Mouse (Mus musculus) midbrain, embryonic 15.5 days (tissue): Measurements from ENCODE around the gene Slc8b1. TPM values are rescaled to one million over a fixed set of nuclear protein-coding genes. Genes with fewer than 3 reads are reported as not detected.

ENCODE experiments used
- ATAC-seq: fragments of 200-750 bp; cut with Nextera tagmentation; replicated peaks from 2 replicates; pipeline ENCODE4 v1.8.0; 2017; ENCODE audit warnings: moderate TSS enrichment
- H3K27ac ChIP-seq: fragments of 300-500 bp; sonication (generic); 2 replicates; pipeline ENCODE4 v1.5.1; 2015; ENCODE audit warnings: mild to moderate bottlenecking, inconsistent platforms
- H3K27me3 ChIP-seq: fragments of 300-500 bp; sonication (generic); replicated peaks from 2 replicates; pipeline ENCODE4 v1.6.1; 2015; ENCODE audit warnings: inconsistent platforms
- H3K36me3 ChIP-seq: fragments of 300-500 bp; sonication (generic); replicated peaks from 2 replicates; pipeline ENCODE4 v1.6.1; 2015; ENCODE audit warnings: inconsistent platforms
- H3K4me1 ChIP-seq: fragments of 300-500 bp; sonication (generic); 2 replicates; pipeline ENCODE4 v1.6.1; 2015; ENCODE audit warnings: inconsistent platforms
- H3K4me2 ChIP-seq: fragments of 300-500 bp; sonication (generic); 2 replicates; pipeline ENCODE4 v1.6.1; 2015; ENCODE audit warnings: inconsistent platforms, mild to moderate bottlenecking, moderate library complexity
- H3K4me3 ChIP-seq: fragments of 300-500 bp; sonication (generic); 2 replicates; pipeline ENCODE4 v1.5.1; 2015; ENCODE audit warnings: mild to moderate bottlenecking, inconsistent platforms
- H3K9ac ChIP-seq: fragments of 300-500 bp; sonication (generic); 2 replicates; pipeline ENCODE4 v1.6.1; 2015; ENCODE audit warnings: mild to moderate bottlenecking, inconsistent platforms
- H3K9me3 ChIP-seq: fragments of 300-500 bp; sonication (generic); 2 replicates; pipeline ENCODE4 v1.6.1; 2016; ENCODE audit warnings: inconsistent platforms
- WGBS: fragments of 180-500 bp; shearing (Covaris S2); methylation state at CpG from one replicate; pipeline ENCODE4 v1.1.7; 2015; ENCODE audit warnings: mixed read lengths; 5-methylcytosine and 5-hydroxymethylcytosine counted together
- polyA plus RNA-seq: library from polyadenylated mRNA; unstranded; fragments of >200 nt; fragmentation: Nextera tagmentation; extraction: Ambion mirVana; gene quantifications from 2 replicates; pipeline ENCODE4 v1.2.1, GENCODE M21; 2015

The Slc8b1 gene
- polyA plus RNA-seq, 1 experiment from 2014 or later = 2.5 TPM

DNA sequence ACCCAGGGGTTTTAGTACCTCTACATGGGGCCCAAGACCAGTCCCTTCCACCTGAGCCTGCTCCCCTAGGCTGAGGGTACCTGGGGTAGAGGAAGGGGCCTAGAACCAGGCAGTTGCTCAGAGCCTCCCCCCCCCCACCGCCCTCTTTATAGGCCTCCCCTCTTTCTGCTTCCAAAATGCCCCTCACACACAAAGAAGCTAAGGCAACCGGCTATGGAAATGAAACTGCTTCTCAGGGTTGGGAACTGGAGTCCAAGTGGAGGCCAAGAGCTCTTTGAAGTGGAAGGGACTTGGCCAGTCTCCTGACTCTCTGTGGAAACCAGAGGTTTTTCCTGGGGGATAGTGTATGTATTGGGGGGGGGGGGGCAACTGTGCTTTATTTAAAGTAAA lies 23.7 kb downstream of the Slc8b1 start:
- peak overlapping the region; percentile 48 for H3K27ac ChIP-seq
- no peak overlapping the region for H3K4me2 ChIP-seq
- H3K4me3 ChIP-seq = no peak overlapping the region
- H3K4me1 ChIP-seq = 0 out of 2 replicates have a peak, but pooled peaks cover 7% of the 10 kb centered on the region
- WGBS = 50% methylated on average over 2 of the region's 2 CpGs
- H3K9ac ChIP-seq = no peak overlapping the region
- ATAC-seq = 0 out of 2 replicates have a peak, but pooled peaks have one; percentile 22
- H3K9me3 ChIP-seq = no peaks in the 10 kb centered on the region
- H3K36me3 ChIP-seq = no peaks in the 10 kb centered on the region
- no peaks in the 10 kb centered on the region for H3K27me3 ChIP-seq

DNA sequence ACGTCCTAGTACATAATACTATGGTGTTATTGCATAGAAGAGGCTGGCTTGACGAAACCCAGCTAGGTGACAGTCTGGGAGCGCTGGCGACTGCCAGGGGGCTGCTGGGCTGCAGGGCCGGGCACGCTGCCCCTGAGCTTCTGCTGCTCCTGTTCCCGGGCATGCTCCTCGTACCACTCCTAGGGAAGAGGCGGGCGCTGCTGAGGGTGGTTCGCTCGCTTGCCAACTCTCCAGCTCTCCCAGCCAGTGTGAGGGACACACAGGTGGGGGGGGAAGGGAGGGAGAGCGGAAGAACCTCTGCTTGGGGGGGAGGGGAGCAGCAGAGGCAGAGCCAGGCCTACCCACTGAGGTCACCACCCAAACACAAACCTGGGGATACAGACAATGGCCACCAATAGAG lies 25.1 kb downstream of the Slc8b1 start:
- no peak for ATAC-seq

DNA sequence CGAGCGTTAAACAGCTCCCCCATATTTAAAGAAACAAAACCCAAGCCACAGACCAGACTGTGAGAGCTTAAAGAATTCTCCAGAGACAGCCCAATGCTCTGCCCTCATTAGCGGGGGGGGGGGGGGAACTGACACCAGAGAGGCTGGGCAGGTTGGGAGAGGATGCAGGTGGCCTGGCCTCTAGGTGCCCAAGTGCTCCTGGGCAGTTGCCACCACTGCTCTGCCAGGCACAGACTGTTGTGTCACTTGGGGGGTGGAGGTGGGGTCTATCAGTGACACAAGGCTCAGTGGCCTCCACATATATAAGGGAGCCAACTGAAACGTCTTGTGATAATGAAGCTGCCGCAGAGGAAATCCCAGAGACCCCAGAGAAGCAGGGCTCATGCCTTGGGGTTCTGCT lies 25.7 kb downstream of the Slc8b1 start:
- WGBS = 64% methylated on average over 5 of the region's 5 CpGs
- ATAC-seq = no peak

More for the DNA sequence above, 25.1 kb downstream of the Slc8b1 start:
- WGBS = 63% methylated on average over 13 of the region's 13 CpGs
- Histone ChIP-seq H3K27ac (no peak overlapping the region), H3K27me3 (no peaks in the 10 kb centered on the region), H3K4me1 (0 out of 2 replicates have a peak, but pooled peaks cover 7% of the 10 kb centered on the region), H3K36me3 (no peaks in the 10 kb centered on the region), H3K4me2 (no peak overlapping the region), H3K9me3 (no peaks in the 10 kb centered on the region), H3K9ac (no peak overlapping the region), H3K4me3 (no peak overlapping the region)

DNA sequence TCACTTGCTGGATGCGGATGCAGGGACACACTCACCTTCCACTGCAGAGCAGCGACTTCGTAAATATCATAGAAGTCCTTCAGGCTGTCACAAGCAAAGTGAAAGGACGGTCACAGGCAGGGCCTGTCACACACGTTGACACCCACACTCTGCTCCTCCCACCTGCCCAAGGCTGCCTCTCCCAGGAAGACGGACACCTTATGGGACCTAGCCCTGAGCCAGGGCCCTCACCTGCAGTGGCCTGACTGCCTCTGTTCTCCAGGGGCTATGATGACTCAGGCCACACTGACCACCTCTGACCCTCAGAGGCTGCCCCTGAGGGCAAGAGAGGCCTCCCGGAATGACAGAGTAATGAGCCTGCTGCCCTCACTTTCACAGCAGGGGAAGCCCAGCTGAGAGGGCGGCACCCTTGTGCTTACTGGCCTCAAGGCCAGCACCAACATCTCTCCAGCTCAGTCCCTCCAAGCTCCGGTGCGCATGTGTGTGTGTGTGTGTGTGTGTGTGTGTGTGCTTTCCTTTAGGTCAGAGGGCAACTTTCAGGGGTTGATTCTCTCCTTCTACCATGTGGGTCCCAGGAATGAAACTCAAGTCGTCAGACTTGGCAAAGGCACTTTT lies 37.4 kb downstream of the Slc8b1 start:
- H3K27me3 ChIP-seq = no peaks in the 10 kb centered on the region

More for the DNA sequence above, 25.7 kb downstream of the Slc8b1 start:
- H3K4me2 ChIP-seq = no peak overlapping the region
- H3K9me3 ChIP-seq = no peaks in the 10 kb centered on the region
- H3K4me1 ChIP-seq = 0 out of 2 replicates have a peak, but pooled peaks cover 7% of the 10 kb centered on the region
- no peak overlapping the region for H3K4me3 ChIP-seq
- H3K27ac ChIP-seq = no peak overlapping the region
- H3K36me3 ChIP-seq = no peaks in the 10 kb centered on the region
- no peaks in the 10 kb centered on the region for H3K27me3 ChIP-seq
- H3K9ac ChIP-seq = no peak overlapping the region

DNA sequence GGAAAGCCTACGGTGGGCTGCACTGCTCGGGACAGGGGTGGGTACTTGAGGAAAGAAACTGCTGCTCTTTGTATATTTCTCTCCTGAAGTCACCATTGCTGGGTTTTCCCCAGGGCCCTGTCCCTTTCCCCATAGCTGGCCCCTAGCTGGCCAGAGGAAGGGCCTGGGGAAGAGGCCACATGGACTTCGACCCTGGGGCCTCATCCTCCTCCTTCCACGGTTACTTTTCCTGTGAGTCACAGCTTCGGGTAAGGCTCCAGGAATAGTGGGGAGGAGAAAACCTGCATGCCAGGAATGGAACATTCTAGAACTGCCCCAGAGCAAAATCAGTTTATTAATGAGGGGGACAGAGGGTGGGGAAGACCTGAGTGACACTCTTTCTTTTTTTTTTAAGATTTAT lies 39.2 kb downstream of the Slc8b1 start:
- no peak for ATAC-seq
- WGBS = 88% methylated on average over 5 of the region's 5 CpGs
- Histone ChIP-seq H3K4me2 (no peak overlapping the region), H3K4me3 (no peak overlapping the region), H3K27me3 (no peaks in the 10 kb centered on the region), H3K36me3 (no peaks in the 10 kb centered on the region), H3K4me1 (no peaks in the 10 kb centered on the region), H3K9me3 (no peaks in the 10 kb centered on the region), H3K27ac (no peak overlapping the region), H3K9ac (no peak overlapping the region)

More for the DNA sequence above, 37.4 kb downstream of the Slc8b1 start:
- H3K4me2 ChIP-seq = no peak overlapping the region
- H3K4me1 ChIP-seq = no peaks in the 10 kb centered on the region
- H3K27ac ChIP-seq = no peak overlapping the region
- H3K4me3 ChIP-seq = no peak overlapping the region
- no peaks in the 10 kb centered on the region for H3K9me3 ChIP-seq
- no peak overlapping the region for H3K9ac ChIP-seq
- no peak for ATAC-seq
- WGBS = 71% methylated on average over 11 of the region's 11 CpGs
- no peaks in the 10 kb centered on the region for H3K36me3 ChIP-seq

DNA sequence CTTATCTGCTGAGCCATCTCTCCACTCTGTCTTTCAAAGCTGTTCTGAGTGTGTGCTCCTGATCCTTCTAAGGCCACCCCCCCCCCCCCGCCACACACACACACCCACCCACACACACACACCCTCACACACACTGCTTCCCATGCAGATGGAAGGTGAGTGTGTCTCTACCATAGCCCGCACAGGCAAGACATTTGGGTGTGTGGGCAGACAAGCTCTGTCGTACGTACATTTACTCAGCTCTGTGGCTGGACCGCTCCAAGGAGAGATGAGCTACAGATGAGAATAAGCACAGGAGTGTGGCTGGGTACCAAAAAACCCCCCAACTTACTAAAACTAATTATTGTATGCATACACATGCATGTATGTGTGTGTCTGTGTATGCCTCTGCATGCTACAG lies 39.7 kb downstream of the Slc8b1 start:
- Histone ChIP-seq H3K9ac (no peak overlapping the region), H3K4me1 (no peaks in the 10 kb centered on the region), H3K36me3 (no peaks in the 10 kb centered on the region), H3K27ac (no peak overlapping the region), H3K4me2 (no peak overlapping the region), H3K9me3 (no peaks in the 10 kb centered on the region), H3K27me3 (no peaks in the 10 kb centered on the region), H3K4me3 (no peak overlapping the region)
- no peak for ATAC-seq
- WGBS = 98% methylated on average over 4 of the region's 5 CpGs

DNA sequence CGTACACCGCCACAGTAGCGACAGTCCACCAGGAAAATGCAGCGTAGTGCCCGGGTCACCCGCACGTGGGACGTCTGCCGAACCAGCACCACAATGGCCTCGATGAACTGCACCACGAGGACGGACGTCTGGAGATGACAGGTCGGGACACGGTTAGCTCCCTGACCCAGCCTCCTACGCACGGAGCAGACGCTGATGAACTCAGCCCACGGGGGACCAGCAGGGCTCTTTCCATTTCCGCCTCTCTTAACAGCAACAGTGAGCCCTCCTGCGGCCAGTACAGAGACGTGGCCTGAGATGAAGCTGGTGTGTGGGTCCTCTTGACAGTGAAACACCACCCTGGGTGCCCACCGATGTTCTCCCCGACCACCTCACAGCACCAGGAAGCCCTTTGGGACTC lies 44.9 kb downstream of the Slc8b1 start:
- H3K9me3 ChIP-seq = no peaks in the 10 kb centered on the region
- H3K36me3 ChIP-seq = no peaks in the 10 kb centered on the region
- no peak for ATAC-seq
- no peak overlapping the region for H3K9ac ChIP-seq
- H3K27me3 ChIP-seq = no peaks in the 10 kb centered on the region
- H3K4me1 ChIP-seq = peaks cover 12% of the 10 kb centered on the region
- WGBS = 86% methylated on average over 24 of the region's 24 CpGs
- H3K27ac ChIP-seq = no peak overlapping the region
- H3K4me3 ChIP-seq = no peak overlapping the region
- no peak overlapping the region for H3K4me2 ChIP-seq

DNA sequence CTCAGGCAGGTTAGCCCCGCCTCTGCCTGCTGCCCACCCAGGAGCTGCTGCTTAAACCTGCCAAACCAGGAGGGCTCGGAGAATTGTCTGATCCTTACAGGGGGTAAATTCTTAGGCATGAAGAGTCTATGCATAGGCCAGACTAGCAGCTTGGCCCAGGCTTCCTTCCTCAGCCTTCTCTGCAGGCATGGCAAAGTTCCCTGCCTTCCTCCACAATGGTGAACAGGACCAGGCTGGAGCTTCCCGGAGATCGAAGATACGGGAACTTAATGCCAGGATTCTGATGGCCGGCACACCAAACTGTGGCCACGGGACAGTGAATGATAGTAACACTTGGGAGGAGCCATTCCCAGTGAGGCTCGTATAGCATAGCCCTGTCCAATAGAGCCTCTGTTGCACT lies 47.1 kb downstream of the Slc8b1 start:
- H3K9ac ChIP-seq = no peak overlapping the region
- peaks cover 18% of the 10 kb centered on the region for H3K4me1 ChIP-seq
- H3K27ac ChIP-seq = no peak overlapping the region
- WGBS = 77% methylated on average over 8 of the region's 8 CpGs
- H3K9me3 ChIP-seq = no peaks in the 10 kb centered on the region
- no peak for ATAC-seq
- no peaks in the 10 kb centered on the region for H3K36me3 ChIP-seq
- no peak overlapping the region for H3K4me2 ChIP-seq
- no peaks in the 10 kb centered on the region for H3K27me3 ChIP-seq
- no peak overlapping the region for H3K4me3 ChIP-seq

DNA sequence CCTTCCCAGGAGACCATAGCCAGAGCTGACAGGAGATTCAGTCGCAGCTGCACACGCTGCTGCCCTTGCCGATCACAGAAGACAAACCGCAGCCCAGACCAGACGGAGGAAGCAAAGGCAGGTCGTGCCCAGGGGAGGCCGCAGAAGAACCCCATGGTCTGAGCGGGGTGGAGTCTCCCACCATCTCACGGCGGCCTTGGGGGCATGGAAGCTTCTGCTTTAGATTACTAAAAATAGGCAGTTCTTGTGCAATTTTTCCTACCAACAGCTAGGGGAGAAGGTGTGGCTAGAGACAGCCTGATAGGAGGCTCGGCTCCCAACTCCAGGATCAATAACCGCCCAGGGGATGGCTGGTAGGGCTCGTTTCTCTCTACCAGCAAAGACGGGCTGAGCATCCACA lies 47.8 kb downstream of the Slc8b1 start:
- H3K9me3 ChIP-seq = no peaks in the 10 kb centered on the region
- no peak overlapping the region for H3K4me2 ChIP-seq
- H3K9ac ChIP-seq = no peak overlapping the region
- no peak overlapping the region for H3K27ac ChIP-seq
- WGBS = 65% methylated on average over 14 of the region's 14 CpGs
- H3K27me3 ChIP-seq = no peaks in the 10 kb centered on the region
- no peak overlapping the region for H3K4me3 ChIP-seq
- peaks cover 23% of the 10 kb centered on the region for H3K4me1 ChIP-seq
- no peak for ATAC-seq
- no peaks in the 10 kb centered on the region for H3K36me3 ChIP-seq

DNA sequence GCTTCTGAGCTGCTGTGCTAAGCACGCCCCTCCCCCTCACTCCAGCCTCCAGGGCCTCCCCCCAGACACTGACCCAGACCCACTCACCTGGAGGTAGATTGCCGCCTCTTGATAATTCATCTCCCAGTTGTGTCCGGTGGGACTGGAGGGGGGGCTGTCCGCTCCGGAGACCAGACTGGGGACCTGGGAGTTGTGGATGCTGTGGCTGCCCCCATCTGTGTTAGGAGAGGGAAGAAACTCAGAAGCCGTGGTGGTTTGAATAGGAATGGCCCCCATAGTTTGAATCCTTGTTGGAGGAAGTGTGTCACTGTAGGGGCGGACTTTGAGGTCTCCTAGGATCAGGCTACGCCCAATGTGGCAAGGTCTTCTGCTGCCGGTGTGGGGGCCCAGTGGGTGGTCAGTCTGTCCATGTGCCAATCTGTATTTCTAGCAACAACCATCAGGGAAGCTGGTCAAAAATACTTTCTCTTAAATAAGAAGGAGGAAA lies 49.2 kb downstream of the Slc8b1 start:
- Histone ChIP-seq H3K4me1 (peaks cover 29% of the 10 kb centered on the region), H3K9ac (no peak overlapping the region), H3K9me3 (no peaks in the 10 kb centered on the region), H3K4me3 (no peak overlapping the region), H3K27me3 (no peaks in the 10 kb centered on the region), H3K36me3 (no peaks in the 10 kb centered on the region), H3K4me2 (no peak overlapping the region), H3K27ac (peak overlapping the region; percentile 45; the same call in 1 of the 2 replicates)
- 70% methylated on average over 9 of the region's 9 CpGs for WGBS
- ATAC-seq = no peak

DNA sequence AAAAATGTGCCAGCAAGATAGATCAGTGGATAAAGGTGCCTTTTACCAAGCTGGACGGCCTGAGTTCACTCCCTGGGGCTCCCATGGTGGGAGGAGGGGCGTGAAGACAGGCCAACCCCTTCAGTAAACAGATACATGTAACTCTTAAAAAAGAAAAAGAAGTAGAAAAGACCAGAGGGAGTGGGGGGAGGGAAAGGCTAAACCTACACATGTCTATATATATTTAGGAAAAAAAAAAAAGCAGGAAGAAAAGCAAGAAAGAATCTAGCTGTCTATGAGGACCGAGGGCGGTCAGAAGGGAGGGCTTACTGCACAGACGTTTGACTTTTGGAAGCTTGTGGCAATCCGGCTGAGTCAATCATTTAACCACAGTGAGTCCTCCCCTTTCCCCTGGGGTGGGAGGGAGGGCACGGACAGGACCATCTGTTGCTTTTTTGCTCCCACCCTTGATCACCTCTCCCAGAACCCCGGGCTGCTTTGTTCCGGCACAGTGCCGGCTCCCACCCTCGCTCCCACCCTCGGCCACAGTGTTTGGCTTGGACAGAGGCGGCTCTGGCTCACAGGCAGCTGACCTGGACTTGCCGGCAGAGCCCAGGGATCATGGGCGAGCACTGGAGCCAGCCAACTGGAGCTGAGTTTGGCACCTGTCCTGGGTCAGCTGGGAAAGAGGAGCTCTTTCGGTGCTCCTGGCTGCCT lies 49.8 kb downstream of the Slc8b1 start:
- Histone ChIP-seq H3K4me1 (peaks cover 34% of the 10 kb centered on the region), H3K4me2 (0 out of 2 replicates have a peak overlapping the region, but pooled peaks have one; percentile 2), H3K27me3 (no peaks in the 10 kb centered on the region), H3K9ac (no peak overlapping the region), H3K4me3 (no peak overlapping the region), H3K36me3 (no peaks in the 10 kb centered on the region), H3K9me3 (no peaks in the 10 kb centered on the region), H3K27ac (peak overlapping the region; percentile 45)
- 0 out of 2 replicates have a peak, but pooled peaks have one; percentile 20 for ATAC-seq
- 17% methylated on average over 16 of the region's 16 CpGs for WGBS

DNA sequence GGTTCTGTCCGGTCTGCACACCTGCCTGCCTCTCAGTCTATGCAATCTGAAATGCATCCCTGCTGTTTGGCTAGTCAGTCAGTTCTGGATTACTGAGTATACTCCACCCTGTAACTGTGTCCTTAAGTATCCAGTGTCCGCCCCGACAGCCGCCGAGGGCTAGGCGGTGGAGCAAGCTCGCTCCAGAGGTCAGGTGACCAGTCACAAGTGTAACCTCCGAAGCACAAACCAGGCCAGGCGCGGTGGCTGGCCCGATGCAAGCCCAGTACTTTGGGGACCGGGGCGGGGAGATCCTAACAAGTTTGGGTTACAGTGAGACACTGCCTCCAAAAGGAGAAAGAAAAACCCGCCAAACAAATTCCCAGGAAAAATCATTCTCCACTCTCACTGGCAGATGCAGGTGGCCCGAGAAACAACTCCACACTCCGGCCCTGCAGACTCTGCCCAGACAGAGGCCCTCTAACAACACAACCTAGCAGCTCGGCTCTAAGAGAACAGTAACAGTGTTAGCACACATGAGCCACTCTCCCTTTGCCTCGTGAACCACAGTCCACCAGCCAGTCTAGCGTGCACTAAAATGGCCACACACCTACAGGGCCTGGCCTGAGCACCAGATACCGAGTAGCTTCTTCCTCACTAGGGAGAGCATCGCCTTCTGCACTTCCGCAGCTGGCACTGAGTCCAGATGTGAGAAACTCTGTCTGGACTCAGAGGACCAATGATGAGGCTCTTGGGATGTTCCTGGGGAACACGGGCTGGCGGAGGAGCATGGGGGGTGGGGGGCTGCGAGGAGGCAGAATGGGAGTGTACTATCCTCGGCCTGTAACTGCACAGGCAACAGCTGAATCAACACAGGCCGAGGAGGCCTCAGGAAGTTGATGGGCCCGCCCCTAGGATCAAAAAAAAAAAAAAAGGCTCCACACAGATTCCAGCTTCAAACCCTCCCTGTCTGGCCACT lies 52.3 kb downstream of the Slc8b1 start:
- H3K4me1 ChIP-seq = peaks cover 59% of the 10 kb centered on the region
- WGBS = 64% methylated on average over 28 of the region's 28 CpGs
- no peaks in the 10 kb centered on the region for H3K36me3 ChIP-seq
- no peaks in the 10 kb centered on the region for H3K27me3 ChIP-seq
- no peak overlapping the region for H3K4me2 ChIP-seq
- H3K27ac ChIP-seq = peak overlapping the region; percentile 39; the same call in 1 of the 2 replicates
- H3K9me3 ChIP-seq = no peaks in the 10 kb centered on the region
- ATAC-seq = no peak
- no peak overlapping the region for H3K9ac ChIP-seq
- H3K4me3 ChIP-seq = no peak overlapping the region
